Mouse (Mus musculus): ENCODE measurements around the gene Tmem40.

The Tmem40 gene

GRCm38 (mm10) chr6:115770059-115770670, 8.0 kb upstream of the Tmem40 start:
- DNase-seq (ENCODE audit: low read depth, low spot score): no peak

- DNase-seq (ENCODE audit: low read depth, low spot score): peak; percentile 15
Observed at GRCm38 (mm10) chr6:115768207-115768606, 6.0 kb upstream of the Tmem40 start.

GRCm38 (mm10) chr6:115767357-115767756, 5.1 kb upstream of the Tmem40 start:
- DNase-seq (ENCODE audit: low read depth, low spot score): no peak

GRCm38 (mm10) chr6:115764179-115764578, 2.0 kb upstream of the Tmem40 start:
- DNase-seq (ENCODE audit: low read depth, low spot score): peak; percentile 32

- DNase-seq (ENCODE audit: low read depth, low spot score): no peak
Observed at GRCm38 (mm10) chr6:115760982-115761381, 1.2 kb downstream of the Tmem40 start.

GRCm38 (mm10) chr6:115760137-115760536, 2.1 kb downstream of the Tmem40 start:
- no peak for DNase-seq (ENCODE audit: low read depth, low spot score)

GRCm38 (mm10) chr6:115759461-115759860, 2.7 kb downstream of the Tmem40 start:
- no peak for DNase-seq (ENCODE audit: low read depth, low spot score)

- DNase-seq (ENCODE audit: low read depth, low spot score): no peak
Observed at GRCm38 (mm10) chr6:115758981-115759435, 3.2 kb downstream of the Tmem40 start.

- DNase-seq (ENCODE audit: low read depth, low spot score): no peak
Observed at GRCm38 (mm10) chr6:115755536-115755935, 6.7 kb downstream of the Tmem40 start.

GRCm38 (mm10) chr6:115746326-115746725, 15.9 kb downstream of the Tmem40 start:
- no peak for DNase-seq (ENCODE audit: low read depth, low spot score)

GRCm38 (mm10) chr6:115743569-115743968, 18.6 kb downstream of the Tmem40 start:
- DNase-seq (ENCODE audit: low read depth, low spot score): no peak

- DNase-seq (ENCODE audit: low read depth, low spot score): no peak
Observed at GRCm38 (mm10) chr6:115739056-115739455, 23.2 kb downstream of the Tmem40 start.

- peak; percentile 38 for DNase-seq (ENCODE audit: low read depth, low spot score)
Observed at GRCm38 (mm10) chr6:115734909-115735308, 27.3 kb downstream of the Tmem40 start.

GRCm38 (mm10) chr6:115732341-115732928, 29.8 kb downstream of the Tmem40 start:
- DNase-seq (ENCODE audit: low read depth, low spot score): no peak

- DNase-seq (ENCODE audit: low read depth, low spot score): no peak
Observed at GRCm38 (mm10) chr6:115730560-115731342, 31.5 kb downstream of the Tmem40 start.

- DNase-seq (ENCODE audit: low read depth, low spot score): no peak
Observed at GRCm38 (mm10) chr6:115727570-115727969, 34.6 kb downstream of the Tmem40 start.

GRCm38 (mm10) chr6:115727108-115727507, 35.1 kb downstream of the Tmem40 start:
- DNase-seq (ENCODE audit: low read depth, low spot score): peak; percentile 53

- DNase-seq (ENCODE audit: low read depth, low spot score): no peak
Observed at GRCm38 (mm10) chr6:115722246-115722645, 40.0 kb downstream of the Tmem40 start.

- DNase-seq (ENCODE audit: low read depth, low spot score): peak; percentile 81
Observed at GRCm38 (mm10) chr6:115717715-115718558, 44.3 kb downstream of the Tmem40 start.

- no peak for DNase-seq (ENCODE audit: low read depth, low spot score)
Observed at GRCm38 (mm10) chr6:115717101-115717652, 45.0 kb downstream of the Tmem40 start.

GRCm38 (mm10) chr6:115711261-115711660, 50.9 kb downstream of the Tmem40 start:
- DNase-seq (ENCODE audit: low read depth, low spot score): no peak

Measured in CD4-positive helper T cell, adult 2 months (primary cell).